Mouse (Mus musculus) MEL (cell line): Measurements from ENCODE around the gene Prpmp5. TPM values are rescaled to one million over a fixed set of nuclear protein-coding genes. Genes with fewer than 3 reads are reported as not detected.
"Not testable (repeated sequence)": the region's sequence is repeated elsewhere in the genome, so short reads cannot be mapped to it uniquely, and the experiment has no call there.

Experiments
- DNase-seq: peaks from one replicate; pipeline ENCODE4 v3.0.0; 2011; ENCODE audit warnings: low read depth, low spot score
- H3K27ac ChIP-seq: 2 replicates; pipeline ENCODE4 v1.5.1; 2012; ENCODE audit warnings: low read depth, mild to moderate bottlenecking, control low read depth, low read length, moderate library complexity; ENCODE audit not compliant: control insufficient read depth
- H3K27me3 ChIP-seq, 2 experiments: fragments of 150-350 bp in 1 of 2; sonication (generic) in 1 of 2; 2 replicates each; pipeline ENCODE4 v1.6.1; 2012; ENCODE audit warnings: low read length in 2 of 2, mild to moderate bottlenecking in 2 of 2, improper control_type of control experiment in 1 of 2, moderate library complexity in 1 of 2; ENCODE audit not compliant: insufficient read depth in 2 of 2, control insufficient read depth in 1 of 2
- H3K36me3 ChIP-seq, 2 experiments: 2 replicates each; pipeline ENCODE4 v1.6.1; 2012 to 2014; ENCODE audit warnings: low read length in 2 of 2, improper control_type of control experiment in 1 of 2, inconsistent platforms in 1 of 2, mild to moderate bottlenecking in 1 of 2; ENCODE audit not compliant: insufficient read depth in 2 of 2, control insufficient read depth in 1 of 2
- H3K4me1 ChIP-seq, 2 experiments: fragments of 150-350 bp in 1 of 2; sonication (generic) in 1 of 2; 2 replicates each; pipeline ENCODE4 v1.6.1; 2012; ENCODE audit warnings: low read length in 2 of 2, improper control_type of control experiment in 1 of 2, mild to moderate bottlenecking in 1 of 2; ENCODE audit not compliant: insufficient read depth in 2 of 2, control insufficient read depth in 1 of 2
- H3K4me3 ChIP-seq, 2 experiments: fragments of 150-350 bp in 1 of 2; sonication (generic) in 1 of 2; 2 replicates each; pipeline ENCODE4 v1.5.1; 2012; ENCODE audit warnings: low read depth in 2 of 2, low read length in 2 of 2, mild to moderate bottlenecking in 2 of 2, moderate library complexity in 2 of 2, control low read depth in 1 of 2, improper control_type of control experiment in 1 of 2; ENCODE audit not compliant: control insufficient read depth in 1 of 2, insufficient read depth in 1 of 2
- H3K79me2 ChIP-seq: 2 replicates; pipeline ENCODE4 v1.6.1; 2012; ENCODE audit warnings: mild to moderate bottlenecking, low read length, moderate library complexity; ENCODE audit not compliant: control insufficient read depth, poor library complexity, insufficient read depth
- H3K9ac ChIP-seq: 2 replicates; pipeline ENCODE4 v1.6.1; 2012; ENCODE audit warnings: low read depth, mild to moderate bottlenecking, control low read depth, low read length, moderate library complexity; ENCODE audit not compliant: control insufficient read depth, poor library complexity, severe bottlenecking
- H3K9me3 ChIP-seq: fragments of 150-350 bp; sonication (generic); replicated peaks from 2 replicates; pipeline ENCODE4 v1.6.1; 2012; ENCODE audit warnings: mild to moderate bottlenecking, low read length, improper control_type of control experiment, moderate library complexity; ENCODE audit not compliant: insufficient read depth
- polyA plus RNA-seq, 2 experiments: library from polyadenylated mRNA; stranded (reverse) in 1 of 2; unstranded in 1 of 2; fragments of >175 nt in 1 of 2; fragments of >200 nt in 1 of 2; gene quantifications; 2 replicates each; pipeline versions ENCODE4 v1.2.1 to v1.2.4; 2012; ENCODE audit warnings: low replicate concordance in 2 of 2, low read depth in 1 of 2; ENCODE audit not compliant: insufficient read length in 2 of 2, insufficient read depth in 1 of 2, missing spikeins in 1 of 2
- total RNA-seq: library from RNA; depleted of rRNA; stranded (reverse); fragments of 300-350 nt; gene quantifications from 2 replicates; pipeline ENCODE4 v1.2.3, GENCODE M21; 2012; rRNA removed

The Prpmp5 gene
- total RNA-seq (not detected in 2 replicates), polyA plus RNA-seq (not detected)

DNA sequence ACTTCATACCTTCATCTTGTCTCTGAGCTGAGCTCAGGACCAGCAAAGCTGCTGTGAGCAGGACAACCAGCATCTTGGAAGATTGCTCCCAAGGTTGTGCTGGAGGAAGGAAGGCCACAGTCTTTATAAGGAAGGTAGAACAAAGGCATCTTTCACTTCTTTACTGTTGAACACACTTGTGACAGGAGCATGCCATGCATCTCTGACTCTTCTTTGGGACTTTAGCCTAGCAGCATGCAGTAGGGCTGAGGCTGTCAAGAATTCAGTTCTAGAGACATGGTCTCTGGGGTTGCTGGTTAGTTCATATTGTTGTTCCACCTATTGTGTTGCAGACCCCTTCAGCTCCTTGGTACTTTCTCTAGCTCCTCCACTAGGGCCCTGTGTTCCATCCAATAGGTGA is at the start of gene Prpmp5:
Gene Prpmp5 (minus strand): TSS at position 101 of the 400 bp plus-strand sequence.
- not testable (repeated sequence) for DNase-seq, H3K4me1 ChIP-seq, H3K9me3 ChIP-seq, H3K27ac ChIP-seq, H3K27me3 ChIP-seq, H3K9ac ChIP-seq, H3K36me3 ChIP-seq, H3K79me2 ChIP-seq, H3K4me3 ChIP-seq

- not testable (repeated sequence) for H3K36me3 ChIP-seq, H3K27me3 ChIP-seq, H3K79me2 ChIP-seq, H3K4me1 ChIP-seq, H3K9me3 ChIP-seq, H3K9ac ChIP-seq, H3K27ac ChIP-seq, DNase-seq, H3K4me3 ChIP-seq
Measured at GRCm38 (mm10) chr6:132364034-132364433, 49.5 kb upstream of the Prpmp5 start, which contains the start of gene Gm8882. TSS of gene Gm8882 (minus strand) at chr6:132364134.

Other genes starting within 250 kb of the Prpmp5 start
- not detected in 2 replicates for gene Prb1, start 104.2 kb downstream of the Prpmp5 start, total RNA-seq
- gene Prb1, start 104.2 kb downstream of the Prpmp5 start, polyA plus RNA-seq = not detected
- gene Gm8882, start 49.4 kb upstream of the Prpmp5 start, total RNA-seq = not detected in 2 replicates
- not detected for gene Gm8882, start 49.4 kb upstream of the Prpmp5 start, polyA plus RNA-seq